In genomic region chr5:87550935-87551334, GRCm38 (mm10) we compare ENCODE assay signal across 35 mouse cellular contexts. TPM values are rescaled to one million over a fixed set of nuclear protein-coding genes. Genes with fewer than 3 reads are reported as not detected.
A peak's percentile ranks its signal among the peaks of the same experiment; 100 is the strongest.
DNase-seq lines count a peak whose midpoint lies in the region; TF ChIP-seq lines count a peak whose summit lies in the region.
"Had no signal": no experiment of that assay in that cellular context is flagged by ENCODE, and none has a peak within 500 bp of the region (broad histone marks: within the 10 kb centered on the region; RNA-seq: fewer than 3 reads in every experiment).

No protein-coding gene starts in this region.

- H3K79me2 ChIP-seq in MEL (ENCODE audit: control insufficient read depth, insufficient read depth, low read length, poor library complexity): no peaks in the 10 kb centered on the region

- TF ChIP-seq CTCF in kidney, adult 2 months (conservative IDR thresholded peaks at IDR 0.05; ENCODE audit: insufficient read depth, insufficient read length, low read depth, low read length): peak; percentile 19; the same call in 1 of the 2 replicates
- peak in 2 of 3 experiments; percentile 17 to 40; a peak in 2 of 6 replicates for TF ChIP-seq CTCF in MEL (IDR thresholded peaks at IDR 0.05 in 2 of 3, conservative IDR thresholded peaks at IDR 0.05 in 1 of 3; ENCODE audit: control insufficient read depth in 1 of 3, insufficient read depth in 1 of 3, low read depth in 2 of 3, low read length in 3 of 3, poor library complexity in 1 of 3, severe bottlenecking in 1 of 3)

- H3K27ac ChIP-seq in kidney, adult 2 months (ENCODE audit: insufficient read depth, low read depth, low read length): no peak overlapping the region
- H3K27ac ChIP-seq in MEL (ENCODE audit: control insufficient read depth, low read depth, low read length): no peak overlapping the region
- H3K27ac ChIP-seq: embryonic facial prominence, embryonic 15.5 days; forebrain, embryonic 15.5 days; hindbrain, embryonic 10.5 days; kidney, embryonic 15.5 days; left cerebral cortex, adult 2 months had no signal

- no peaks in the 10 kb centered on the region; the same call in 1 of the 2 replicates for H3K36me3 ChIP-seq in kidney, adult 2 months (ENCODE audit: control insufficient read depth, insufficient read depth, low read length)
- no peaks in the 10 kb centered on the region for H3K36me3 ChIP-seq in MEL (ENCODE audit: control insufficient read depth in 1 of 2, insufficient read depth in 2 of 2, low read length in 2 of 2)
- H3K36me3 ChIP-seq: embryonic facial prominence, embryonic 15.5 days; forebrain, embryonic 15.5 days; heart, embryonic 12.5 days; hindbrain, embryonic 10.5 days; kidney, embryonic 15.5 days had no signal

- no peak overlapping the region for H3K4me3 ChIP-seq in kidney, adult 2 months (ENCODE audit: insufficient read depth, low read depth, low read length)
- no peak overlapping the region for H3K4me3 ChIP-seq in MEL (ENCODE audit: control insufficient read depth in 1 of 2, insufficient read depth in 1 of 2, low read depth in 2 of 2, low read length in 2 of 2)
- H3K4me3 ChIP-seq: embryonic facial prominence, embryonic 15.5 days; forebrain, embryonic 15.5 days; heart, embryonic 12.5 days; hindbrain, embryonic 10.5 days; kidney, embryonic 15.5 days; left cerebral cortex, adult 2 months had no signal

- no peak overlapping the region for H3K9ac ChIP-seq in MEL (ENCODE audit: control insufficient read depth, low read depth, low read length, poor library complexity, severe bottlenecking)
- H3K9ac ChIP-seq: embryonic facial prominence, embryonic 15.5 days; forebrain, embryonic 15.5 days; heart, embryonic 12.5 days; kidney, embryonic 15.5 days had no signal

- TF ChIP-seq EP300 in MEL (IDR thresholded peaks at IDR 0.05; ENCODE audit: low read depth in 1 of 2, low read length in 2 of 2): no peak

- H3K27me3 ChIP-seq in kidney, adult 2 months (replicated peaks; ENCODE audit: control insufficient read depth, insufficient read depth, low read length): no peaks in the 10 kb centered on the region
- H3K27me3 ChIP-seq in MEL (ENCODE audit: control insufficient read depth in 1 of 2, insufficient read depth in 2 of 2, low read length in 2 of 2): no peaks in the 10 kb centered on the region
- H3K27me3 ChIP-seq: embryonic facial prominence, embryonic 15.5 days; forebrain, embryonic 15.5 days; heart, embryonic 12.5 days; kidney, embryonic 15.5 days had no signal

- no peak for TF ChIP-seq POLR2A in kidney, adult 2 months (IDR thresholded peaks at IDR 0.05; ENCODE audit: low read depth, low read length)
- TF ChIP-seq POLR2A in MEL (IDR thresholded peaks at IDR 0.05; ENCODE audit: control insufficient read depth in 1 of 2, insufficient read depth in 1 of 2, low read depth in 1 of 2, low read length in 2 of 2, poor library complexity in 1 of 2): no peak

- TF ChIP-seq RAD21 in MEL (IDR thresholded peaks at IDR 0.05; ENCODE audit: low read depth, low read length): peak; percentile 40

- no peak for DNase-seq in kidney, adult 2 months
- no peak for DNase-seq in kidney, postnatal 14 days
- DNase-seq in 3T3-L1 (ENCODE audit: low read depth, low spot score): peak; percentile 9
- peak; percentile 29 for DNase-seq in 416B (ENCODE audit: low read depth)
- DNase-seq in MEL (ENCODE audit: low read depth, low spot score): peak; percentile 16
- DNase-seq in cerebellum, postnatal 10 days: no peak
- DNase-seq in gastrocnemius, adult 18-20 months (ENCODE audit: low spot score): no peak
- no peak for DNase-seq in cerebellum, adult 9-11 months
- DNase-seq: adrenal gland, postnatal 14 days; cerebellum, adult 8-10 months; gastrocnemius, postnatal 10 days; heart, postnatal 10 days; lung, postnatal 14 days; right cerebral cortex, postnatal 14 days; spleen, adult 18-20 months; thymus, postnatal 14 days had no signal

- H3K4me1 ChIP-seq in kidney, adult 2 months (ENCODE audit: control insufficient read depth, insufficient read depth, low read length): no peaks in the 10 kb centered on the region; the same call in 1 of the 2 replicates
- no peaks in the 10 kb centered on the region for H3K4me1 ChIP-seq in MEL (ENCODE audit: control insufficient read depth in 1 of 2, insufficient read depth in 2 of 2, low read length in 2 of 2)
- H3K4me1 ChIP-seq: embryonic facial prominence, embryonic 15.5 days; forebrain, embryonic 15.5 days; heart, embryonic 12.5 days; hindbrain, embryonic 10.5 days; kidney, embryonic 15.5 days had no signal

- H3K9me3 ChIP-seq in MEL (replicated peaks; ENCODE audit: insufficient read depth, low read length): no peaks in the 10 kb centered on the region
- H3K9me3 ChIP-seq: embryonic facial prominence, embryonic 15.5 days; forebrain, embryonic 15.5 days; heart, embryonic 12.5 days; hindbrain, embryonic 10.5 days; kidney, embryonic 15.5 days had no signal

- 39% methylated on average over 1 of the region's 1 CpGs for WGBS in kidney, adult 2 months

TF ChIP-seq in MEL, 35 proteins besides CTCF, POLR2A, EP300 and RAD21:
- TF ChIP-seq SMC3 (IDR thresholded peaks at IDR 0.05; ENCODE audit: low read depth, low read length) (peak; percentile 37), UBTF (IDR thresholded peaks at IDR 0.05; ENCODE audit: borderline replicate concordance, insufficient read depth, low read depth, low read length) (no peak), ZKSCAN1 (IDR thresholded peaks at IDR 0.05; ENCODE audit: low read depth, low read length) (no peak)

RNA-seq across cellular contexts. Expression of gene Sult1b1, which starts 12.9 kb away (rescaled TPM):
- 0.72 and 0.92 TPM in 2 replicates for polyA plus RNA-seq in kidney, adult 2 months (2012; rRNA removed)
- total RNA-seq in MEL (2012; rRNA removed): not detected in 2 replicates
- polyA plus RNA-seq in MEL (2012; ENCODE audit: insufficient read depth in 1 of 2, insufficient read length in 2 of 2, low read depth in 1 of 2, low replicate concordance in 2 of 2, missing spikeins in 1 of 2): not detected
- not detected for total RNA-seq in gastrocnemius, adult 18-20 months (2021)
- total RNA-seq: common myeloid progenitor, adult 5-6 weeks; gastrocnemius, postnatal 10 days; granulocyte monocyte progenitor cell, adult 5-6 weeks; heart, postnatal 10 days; layer of hippocampus, postnatal 10 days; left cerebral cortex, adult 2 months; left cerebral cortex, postnatal 36 days; megakaryocyte progenitor cell, adult 5-6 weeks; monocyte, adult 5-6 weeks; neutrophil, adult 5-6 weeks had no signal
- polyA plus RNA-seq: forebrain, embryonic 15.5 days; heart, embryonic 12.5 days; hindbrain, embryonic 10.5 days; hindbrain, embryonic 16.5 days; limb, embryonic 14.5 days; midbrain, embryonic 11.5 days; testis, adult 2 months had no signal

RNA-seq across cellular contexts. Expression of gene Sult1d1, which starts 17.9 kb away (rescaled TPM):
- polyA plus RNA-seq in kidney, adult 2 months (2012; rRNA removed): 20.3 and 34.2 TPM in 2 replicates
- not detected in 2 replicates for total RNA-seq in MEL (2012; rRNA removed)
- not detected for polyA plus RNA-seq in MEL (2012; ENCODE audit: insufficient read depth in 1 of 2, insufficient read length in 2 of 2, low read depth in 1 of 2, low replicate concordance in 2 of 2, missing spikeins in 1 of 2)
- not detected for total RNA-seq in gastrocnemius, adult 18-20 months (2021)
- total RNA-seq: common myeloid progenitor, adult 5-6 weeks; granulocyte monocyte progenitor cell, adult 5-6 weeks; heart, postnatal 10 days; layer of hippocampus, postnatal 10 days; left cerebral cortex, adult 2 months; left cerebral cortex, postnatal 36 days; megakaryocyte progenitor cell, adult 5-6 weeks; monocyte, adult 5-6 weeks; neutrophil, adult 5-6 weeks had no signal
- polyA plus RNA-seq: forebrain, embryonic 15.5 days; heart, embryonic 12.5 days; hindbrain, embryonic 10.5 days; hindbrain, embryonic 16.5 days; limb, embryonic 14.5 days; midbrain, embryonic 11.5 days; testis, adult 2 months had no signal

RNA-seq across cellular contexts. Expression of gene Sult1e1, which starts 40.5 kb away (rescaled TPM):
- polyA plus RNA-seq in kidney, adult 2 months (2012; rRNA removed): not detected in 2 replicates
- not detected in 2 replicates for total RNA-seq in MEL (2012; rRNA removed)
- polyA plus RNA-seq in MEL (2012; ENCODE audit: insufficient read depth in 1 of 2, insufficient read length in 2 of 2, low read depth in 1 of 2, low replicate concordance in 2 of 2, missing spikeins in 1 of 2): not detected
- not detected for total RNA-seq in gastrocnemius, adult 18-20 months (2021)
- total RNA-seq: common myeloid progenitor, adult 5-6 weeks; gastrocnemius, postnatal 10 days; granulocyte monocyte progenitor cell, adult 5-6 weeks; heart, postnatal 10 days; layer of hippocampus, postnatal 10 days; left cerebral cortex, adult 2 months; left cerebral cortex, postnatal 36 days; megakaryocyte progenitor cell, adult 5-6 weeks; monocyte, adult 5-6 weeks; neutrophil, adult 5-6 weeks had no signal
- polyA plus RNA-seq: forebrain, embryonic 15.5 days; heart, embryonic 12.5 days; hindbrain, embryonic 10.5 days; hindbrain, embryonic 16.5 days; intestine, embryonic 16.5 days; limb, embryonic 14.5 days; liver, embryonic 16.5 days; midbrain, embryonic 11.5 days had no signal

Comparison
In these comparisons a context has a peak if more than half of its experiments do, and no peak if none do; other contexts are left out.
1. DNase-seq: peak in 3T3-L1 (single experiment), 416B (single experiment) and MEL (single experiment); none in kidney, adult 2 months (single experiment), kidney, postnatal 14 days (single experiment), cerebellum, postnatal 10 days (0 of 2), gastrocnemius, adult 18-20 months (single experiment) and cerebellum, adult 9-11 months (single experiment).